Mouse (Mus musculus) ES-E14 (cell line): Measurements from ENCODE around the gene Dlk1. TPM values are rescaled to one million over a fixed set of nuclear protein-coding genes. Genes with fewer than 3 reads are reported as not detected.

ENCODE experiments used
- DNase-seq: peaks from one replicate; pipeline ENCODE4 v3.0.0-alpha.2; 2013; ENCODE audit warnings: low read depth, low spot score
- H3K27ac ChIP-seq: 2 replicates; pipeline ENCODE4 v1.5.1; 2012; ENCODE audit warnings: low read depth, mild to moderate bottlenecking, low read length, moderate library complexity, mixed read lengths; ENCODE audit not compliant: poor library complexity, insufficient read depth, severe bottlenecking
- H3K36me3 ChIP-seq: 2 replicates; pipeline ENCODE4 v1.6.1; 2012; ENCODE audit warnings: mild to moderate bottlenecking, low read length, moderate library complexity, mixed read lengths; ENCODE audit not compliant: control insufficient read depth, poor library complexity, insufficient read depth, severe bottlenecking
- H3K4me1 ChIP-seq, 2 experiments: fragments of 150-350 bp in 1 of 2; sonication (generic) in 1 of 2; 2 replicates each; pipeline ENCODE4 v1.6.1; 2012; ENCODE audit warnings: low read length in 2 of 2, mild to moderate bottlenecking in 1 of 2, mixed read lengths in 1 of 2; ENCODE audit not compliant: control insufficient read depth in 2 of 2, insufficient read depth in 2 of 2, poor library complexity in 1 of 2
- H3K4me3 ChIP-seq, 2 experiments: fragments of 150-350 bp in 1 of 2; sonication (generic) in 1 of 2; 2 replicates each; pipeline ENCODE4 v1.5.1; 2012; ENCODE audit warnings: low read length in 2 of 2, low read depth in 1 of 2, mild to moderate bottlenecking in 1 of 2, mixed read lengths in 1 of 2; ENCODE audit not compliant: insufficient read depth in 1 of 2, poor library complexity in 1 of 2, severe bottlenecking in 1 of 2
- H3K9ac ChIP-seq: 2 replicates; pipeline ENCODE4 v1.6.1; 2012; ENCODE audit warnings: low read depth, mild to moderate bottlenecking, low read length, mixed read lengths; ENCODE audit not compliant: poor library complexity, insufficient read depth, severe bottlenecking
- H3K9me3 ChIP-seq: fragments of 150-350 bp; sonication (generic); 2 replicates; pipeline ENCODE4 v1.6.1; 2012; ENCODE audit warnings: low read depth, mild to moderate bottlenecking, low read length; ENCODE audit not compliant: control insufficient read depth, insufficient read depth
- CHD2 ChIP-seq: IDR thresholded peaks from 2 replicates; pipeline ENCODE4 v1.6.1; 2014; ENCODE audit warnings: mild to moderate bottlenecking, low read depth, low read length, inconsistent platforms
- HCFC1 ChIP-seq: IDR thresholded peaks from 2 replicates; pipeline ENCODE4 v1.6.1; 2012; ENCODE audit warnings: low read length, inconsistent platforms, borderline replicate concordance; ENCODE audit not compliant: insufficient read depth
- MAFK ChIP-seq: IDR thresholded peaks from 2 replicates; pipeline ENCODE4 v1.6.1; 2014; ENCODE audit warnings: mild to moderate bottlenecking, low read depth, low read length, inconsistent platforms; ENCODE audit not compliant: insufficient read depth
- ZC3H11A ChIP-seq: IDR thresholded peaks from 2 replicates; pipeline ENCODE4 v1.6.1; 2012; ENCODE audit warnings: low read depth, mild to moderate bottlenecking, inconsistent platforms, low read length, borderline replicate concordance
- ZNF384 ChIP-seq: IDR thresholded peaks from 2 replicates; pipeline ENCODE4 v1.6.1; 2012; ENCODE audit warnings: low read depth, low read length, inconsistent platforms
- in situ Hi-C, 2 experiments: fragments of 600-800 bp; cut with MboI; formaldehyde crosslinking; loops; one replicate each; pipeline ENCODE4 v1.15.1; 2025; ENCODE audit warnings: low sequenced_read_pairs in 2 of 2, inconsistent platforms in 1 of 2; ENCODE audit not compliant: unreplicated experiment in 2 of 2
- total RNA-seq: library from RNA; depleted of rRNA; stranded (reverse); fragments of 300-350 nt; gene quantifications from 2 replicates; pipeline ENCODE4 v1.2.3, GENCODE M21; 2012

Gene Dlk1
- total RNA-seq, 1 experiment, result 13.6 TPM

DNA sequence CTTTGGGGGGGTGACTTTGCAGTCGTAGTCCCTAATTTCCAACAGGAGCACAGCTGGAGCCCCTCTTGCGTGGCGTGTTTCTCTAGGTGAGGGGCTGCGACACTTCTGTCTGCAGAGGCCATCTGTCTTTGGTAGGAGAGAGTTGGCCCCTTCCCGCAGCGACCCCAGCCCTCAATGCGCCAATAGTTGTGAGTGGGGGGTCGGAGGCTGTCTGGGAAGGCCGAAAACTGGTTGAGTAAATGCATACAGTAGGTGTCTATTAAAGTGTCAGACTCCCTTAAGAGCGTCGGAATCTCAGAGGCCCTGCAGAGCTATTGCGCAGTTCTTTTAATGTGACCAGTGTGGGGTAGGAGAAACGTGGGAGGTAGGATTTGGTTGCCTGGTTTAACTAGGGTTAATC lies 1.5 kb downstream of the Dlk1 start:
- Histone ChIP-seq H3K9ac (no peak overlapping the region), H3K4me1 (peaks cover 2 to 8% of the 10 kb centered on the region in 2 experiments; a peak in 2 of 4 replicates), H3K4me3 (no peak overlapping the region), H3K27ac (no peak overlapping the region), H3K36me3 (no peaks in the 10 kb centered on the region), H3K9me3 (no peaks in the 10 kb centered on the region)
- in situ Hi-C loops, result no loop called here
- TF ChIP-seq CHD2 (no peak), ZNF384 (no peak), HCFC1 (no peak), ZC3H11A (no peak), MAFK (no peak)
- DNase-seq, result no peak

DNA sequence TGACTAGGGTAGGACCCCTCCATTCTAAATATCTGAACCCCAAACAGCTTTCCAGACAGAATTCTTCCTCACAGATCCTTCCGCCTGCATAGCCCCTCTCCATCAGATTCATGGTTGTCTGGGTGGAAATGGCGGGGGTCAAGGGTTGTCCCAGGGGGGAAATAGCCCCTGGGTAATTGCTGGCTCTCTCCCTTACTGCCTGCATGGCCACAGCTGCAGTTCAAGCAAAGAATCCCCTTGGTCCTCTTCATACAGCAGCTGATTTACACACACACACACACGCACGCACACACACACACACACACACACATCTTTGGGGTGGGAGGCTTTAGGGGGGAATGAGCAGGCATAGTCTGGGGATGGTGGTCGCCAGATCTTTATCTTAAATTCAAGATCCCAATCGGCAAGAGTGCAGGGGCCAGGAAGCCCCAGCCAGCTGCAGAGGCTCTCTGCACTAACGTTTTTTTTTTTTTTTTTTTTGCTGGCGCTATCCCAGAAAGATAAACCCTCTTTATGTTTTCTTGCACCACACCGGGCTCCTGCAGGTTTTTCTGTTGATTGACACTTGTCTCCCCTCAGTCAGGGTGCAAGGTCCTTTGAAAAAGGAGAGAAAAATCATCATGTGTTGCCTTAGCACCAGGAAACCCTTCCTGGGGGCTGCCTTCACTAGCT lies 4.0 kb downstream of the Dlk1 start:
- H3K9ac ChIP-seq, result no peak overlapping the region
- TF ChIP-seq CHD2, result no peak
- no peak for TF ChIP-seq ZC3H11A
- TF ChIP-seq MAFK, result no peak
- in situ Hi-C loops, result no loop called here
- H3K9me3 ChIP-seq, result no peaks in the 10 kb centered on the region
- H3K36me3 ChIP-seq, result no peaks in the 10 kb centered on the region
- H3K27ac ChIP-seq, result no peak overlapping the region
- H3K4me1 ChIP-seq, result peaks cover 0 to 2% of the 10 kb centered on the region in 2 experiments; a peak in 1 of 4 replicates
- no peak for DNase-seq
- no peak overlapping the region for H3K4me3 ChIP-seq

DNA sequence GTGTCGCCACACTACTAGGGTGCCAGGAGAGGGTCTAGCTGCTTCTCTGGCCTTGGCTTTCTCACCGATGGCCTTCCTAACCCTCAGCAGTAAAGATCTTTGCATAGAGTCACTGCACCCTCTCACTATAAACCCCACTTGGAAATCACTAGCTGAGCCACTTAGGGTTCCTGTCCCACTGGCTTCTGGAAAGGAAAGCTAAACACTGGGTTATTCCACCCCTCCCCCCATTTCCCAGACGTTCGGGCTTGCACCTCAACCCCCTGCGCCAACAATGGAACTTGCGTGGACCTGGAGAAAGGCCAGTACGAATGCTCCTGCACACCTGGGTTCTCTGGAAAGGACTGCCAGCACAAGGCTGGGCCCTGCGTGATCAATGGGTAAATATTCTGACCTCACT lies 5.2 kb downstream of the Dlk1 start:
- H3K36me3 ChIP-seq, result no peaks in the 10 kb centered on the region
- no peaks in the 10 kb centered on the region for H3K9me3 ChIP-seq
- H3K4me3 ChIP-seq, result no peak overlapping the region
- no peak overlapping the region for H3K9ac ChIP-seq
- TF ChIP-seq MAFK (no peak), HCFC1 (no peak), ZC3H11A (no peak), ZNF384 (no peak), CHD2 (no peak)
- no peak for DNase-seq
- in situ Hi-C loops, result no loop called here
- H3K4me1 ChIP-seq, result no peaks in the 10 kb centered on the region; a peak in 1 of 4 replicates
- no peak overlapping the region for H3K27ac ChIP-seq

DNA sequence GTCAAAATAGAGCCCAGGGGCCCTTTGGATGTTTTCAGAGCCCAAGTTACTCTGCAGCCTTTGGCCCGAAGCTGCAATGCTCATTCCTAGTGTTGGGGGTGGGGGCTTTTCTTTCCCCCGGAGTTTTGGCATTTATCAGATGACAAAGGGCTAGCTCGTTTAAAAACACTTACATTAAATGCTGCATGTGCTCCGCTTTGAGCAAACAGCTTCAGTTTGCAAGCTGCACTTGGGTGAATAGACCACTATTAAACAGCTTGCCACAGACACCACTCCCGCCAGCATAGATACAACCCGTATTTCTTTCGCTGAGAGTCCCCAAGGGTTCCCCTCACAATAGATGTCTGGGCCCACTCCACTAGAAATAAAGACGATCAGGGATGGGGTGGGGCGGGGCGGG lies 6.3 kb downstream of the Dlk1 start:
- no peak for TF ChIP-seq ZC3H11A
- no peak for TF ChIP-seq HCFC1
- TF ChIP-seq ZNF384, result no peak
- TF ChIP-seq MAFK, result no peak
- Histone ChIP-seq H3K4me1 (no peaks in the 10 kb centered on the region; a peak in 1 of 4 replicates), H3K4me3 (no peak overlapping the region), H3K9me3 (no peaks in the 10 kb centered on the region), H3K27ac (no peak overlapping the region), H3K9ac (no peak overlapping the region), H3K36me3 (no peaks in the 10 kb centered on the region)
- no peak for DNase-seq
- in situ Hi-C loops, result no loop called here
